Mouse (Mus musculus): Measurements from ENCODE around the gene Aprt. TPM values are rescaled to one million over a fixed set of nuclear protein-coding genes. Genes with fewer than 3 reads are reported as not detected.

Aprt gene
- polyA plus RNA-seq, 1 experiment from 2014 or later = 156 TPM

DNA sequence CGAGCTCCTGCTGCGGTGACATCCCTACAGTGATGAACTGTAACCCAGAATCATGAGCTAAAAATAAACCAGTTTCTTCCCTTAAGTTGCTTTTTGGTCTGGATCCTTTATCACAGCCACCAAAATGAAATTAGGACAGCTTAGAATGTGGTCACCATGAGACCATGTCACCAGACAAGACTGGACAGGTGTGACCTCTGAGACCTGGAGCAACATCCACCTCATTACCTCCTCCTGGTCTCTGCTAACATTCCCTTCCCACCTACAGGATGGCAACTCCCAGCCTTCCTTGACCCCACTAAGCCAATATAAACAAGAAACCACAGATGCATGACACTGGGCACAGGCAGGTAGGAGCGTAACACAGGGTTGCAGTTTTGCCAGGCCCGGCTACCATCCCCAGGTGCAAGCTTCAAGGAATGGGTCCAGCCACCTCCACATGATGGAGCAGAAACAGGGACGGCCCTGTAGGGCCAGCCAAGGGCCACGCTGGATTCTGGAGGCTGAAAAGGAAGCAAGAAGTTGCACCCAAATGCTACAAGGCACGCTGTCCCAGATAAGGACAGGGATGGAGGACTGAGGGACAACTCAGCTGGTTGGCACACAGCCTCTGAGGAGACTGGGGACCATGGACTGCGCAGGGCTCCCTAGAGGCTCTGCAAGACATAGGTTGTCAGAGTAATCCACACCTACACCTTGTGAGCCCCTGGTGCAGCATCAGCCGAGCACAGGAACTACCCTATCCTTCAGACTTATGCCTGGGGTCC lies 38.2 kb downstream of the Aprt start:
- H3K36me3 ChIP-seq (ENCODE audit: control insufficient read depth, insufficient read depth, low read length) = no peaks in the 10 kb centered on the region
- H3K4me1 ChIP-seq (ENCODE audit: control insufficient read depth, insufficient read depth, low read length) = no peaks in the 10 kb centered on the region
- no peak overlapping the region for H3K4me2 ChIP-seq (ENCODE audit: low read length)
- no peaks in the 10 kb centered on the region for H3K27me3 ChIP-seq (ENCODE audit: control insufficient read depth, insufficient read depth, low read depth, low read length)
- H3K27ac ChIP-seq (ENCODE audit: low read length) = no peak overlapping the region
- no peak for ATAC-seq
- no peaks in the 10 kb centered on the region for H3K9me3 ChIP-seq (replicated peaks; ENCODE audit: control insufficient read depth, low read length, poor library complexity, severe bottlenecking)
- 83% methylated on average over 9 of the region's 9 CpGs for WGBS
- H3K4me3 ChIP-seq (ENCODE audit: low read depth, low read length) = no peak overlapping the region
- H3K9ac ChIP-seq (ENCODE audit: low read depth, low read length) = no peak overlapping the region

- Histone ChIP-seq H3K27ac (ENCODE audit: low read length) (no peak overlapping the region), H3K4me1 (ENCODE audit: control insufficient read depth, insufficient read depth, low read length) (no peaks in the 10 kb centered on the region), H3K36me3 (ENCODE audit: control insufficient read depth, insufficient read depth, low read length) (no peaks in the 10 kb centered on the region), H3K4me2 (ENCODE audit: low read length) (no peak overlapping the region), H3K9ac (ENCODE audit: low read depth, low read length) (no peak overlapping the region), H3K9me3 (replicated peaks; ENCODE audit: control insufficient read depth, low read length, poor library complexity, severe bottlenecking) (no peaks in the 10 kb centered on the region), H3K27me3 (ENCODE audit: control insufficient read depth, insufficient read depth, low read depth, low read length) (no peaks in the 10 kb centered on the region), H3K4me3 (ENCODE audit: low read depth, low read length) (no peak overlapping the region)
- no peak for ATAC-seq
- 93% methylated on average over 2 of the region's 2 CpGs for WGBS
Measured at GRCm38 (mm10) chr8:122537812-122538211, 38.9 kb downstream of the Aprt start.

DNA sequence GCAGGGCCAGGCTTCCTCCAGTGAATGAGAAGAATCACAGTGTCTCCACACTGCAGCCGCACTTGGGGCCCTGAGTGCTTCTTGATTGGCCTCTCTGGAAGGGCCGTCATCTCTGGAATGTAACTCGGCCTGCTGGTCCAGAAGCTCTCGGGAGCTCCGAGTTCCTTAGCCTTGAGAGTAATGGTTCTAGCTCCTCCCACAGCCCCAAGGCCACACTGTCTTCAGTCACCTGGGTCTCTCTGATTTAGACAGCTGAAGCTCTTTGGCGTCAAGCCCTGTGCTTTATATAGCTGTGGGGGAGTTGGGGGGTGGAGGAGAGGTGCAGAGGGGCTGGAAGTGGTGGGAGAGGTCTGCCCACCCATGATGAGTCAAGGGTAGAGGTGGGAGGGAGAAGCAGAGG lies 39.7 kb downstream of the Aprt start:
- 80% methylated on average over 6 of the region's 6 CpGs for WGBS
- Histone ChIP-seq H3K4me2 (ENCODE audit: low read length) (no peak overlapping the region), H3K4me3 (ENCODE audit: low read depth, low read length) (no peak overlapping the region), H3K4me1 (ENCODE audit: control insufficient read depth, insufficient read depth, low read length) (no peaks in the 10 kb centered on the region), H3K27ac (ENCODE audit: low read length) (no peak overlapping the region), H3K9ac (ENCODE audit: low read depth, low read length) (no peak overlapping the region), H3K36me3 (ENCODE audit: control insufficient read depth, insufficient read depth, low read length) (no peaks in the 10 kb centered on the region), H3K27me3 (ENCODE audit: control insufficient read depth, insufficient read depth, low read depth, low read length) (no peaks in the 10 kb centered on the region), H3K9me3 (replicated peaks; ENCODE audit: control insufficient read depth, low read length, poor library complexity, severe bottlenecking) (no peaks in the 10 kb centered on the region)
- no peak for ATAC-seq

DNA sequence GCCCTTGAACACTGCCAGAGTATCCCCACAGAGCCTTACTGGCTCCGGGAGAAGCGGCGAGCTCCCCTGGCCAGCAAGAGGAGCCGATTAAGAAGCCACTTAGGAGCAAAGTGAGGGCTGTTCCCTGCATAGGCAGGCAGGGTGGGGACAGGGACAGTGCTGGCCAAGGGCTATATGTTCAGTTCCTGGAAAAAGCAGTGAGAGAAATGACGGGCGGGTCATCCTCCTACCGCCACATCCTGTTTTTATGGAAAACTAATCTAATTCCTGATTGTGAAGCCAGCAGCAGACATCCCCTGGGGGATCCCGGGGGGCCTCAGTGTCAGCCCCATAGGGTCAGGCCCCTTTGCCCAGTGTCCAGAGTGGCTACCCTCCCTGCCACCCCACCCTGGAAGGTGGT lies 45.4 kb downstream of the Aprt start:
- H3K9me3 ChIP-seq (replicated peaks; ENCODE audit: control insufficient read depth, low read length, poor library complexity, severe bottlenecking) = no peaks in the 10 kb centered on the region
- no peak overlapping the region for H3K4me3 ChIP-seq (ENCODE audit: low read depth, low read length)
- WGBS = 83% methylated on average over 8 of the region's 8 CpGs
- ATAC-seq = no peak
- no peak overlapping the region for H3K9ac ChIP-seq (ENCODE audit: low read depth, low read length)
- H3K4me1 ChIP-seq (ENCODE audit: control insufficient read depth, insufficient read depth, low read length) = no peaks in the 10 kb centered on the region
- H3K27me3 ChIP-seq (ENCODE audit: control insufficient read depth, insufficient read depth, low read depth, low read length) = no peaks in the 10 kb centered on the region
- H3K4me2 ChIP-seq (ENCODE audit: low read length) = no peak overlapping the region
- no peaks in the 10 kb centered on the region for H3K36me3 ChIP-seq (ENCODE audit: control insufficient read depth, insufficient read depth, low read length)
- H3K27ac ChIP-seq (ENCODE audit: low read length) = no peak overlapping the region

- Histone ChIP-seq H3K27ac (ENCODE audit: low read length) (no peak overlapping the region), H3K4me1 (ENCODE audit: control insufficient read depth, insufficient read depth, low read length) (peaks cover 4% of the 10 kb centered on the region; the same call in 1 of the 2 replicates), H3K9ac (ENCODE audit: low read depth, low read length) (no peak overlapping the region), H3K9me3 (replicated peaks; ENCODE audit: control insufficient read depth, low read length, poor library complexity, severe bottlenecking) (no peaks in the 10 kb centered on the region), H3K27me3 (ENCODE audit: control insufficient read depth, insufficient read depth, low read depth, low read length) (no peaks in the 10 kb centered on the region), H3K4me2 (ENCODE audit: low read length) (no peak overlapping the region), H3K36me3 (ENCODE audit: control insufficient read depth, insufficient read depth, low read length) (no peaks in the 10 kb centered on the region), H3K4me3 (ENCODE audit: low read depth, low read length) (no peak overlapping the region)
- 95% methylated on average over 4 of the region's 4 CpGs for WGBS
- ATAC-seq = no peak
Measured at GRCm38 (mm10) chr8:122529159-122529558, 47.5 kb downstream of the Aprt start.

DNA sequence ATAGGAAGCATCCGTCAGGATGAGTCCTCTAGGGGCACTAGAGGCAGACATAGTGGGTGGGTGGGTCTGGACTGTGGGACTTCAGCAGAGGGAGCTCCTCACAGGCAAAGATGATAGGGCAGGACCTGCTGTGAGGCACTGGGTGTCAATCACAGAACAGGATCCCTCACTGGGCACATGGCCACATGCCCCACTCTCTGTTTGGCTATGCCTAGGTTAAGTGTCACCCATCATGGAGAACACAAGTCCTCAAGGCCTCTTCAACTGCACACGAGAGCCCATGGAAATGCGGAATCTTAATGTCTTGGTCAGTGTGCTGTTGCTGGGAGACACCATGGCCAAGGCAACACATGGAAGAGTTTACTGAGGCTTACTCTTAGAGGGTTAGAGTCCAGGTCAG lies 48.8 kb downstream of the Aprt start:
- 93% methylated on average over 3 of the region's 3 CpGs for WGBS
- no peaks in the 10 kb centered on the region for H3K9me3 ChIP-seq (replicated peaks; ENCODE audit: control insufficient read depth, low read length, poor library complexity, severe bottlenecking)
- no peak overlapping the region for H3K9ac ChIP-seq (ENCODE audit: low read depth, low read length)
- H3K27ac ChIP-seq (ENCODE audit: low read length) = no peak overlapping the region
- H3K4me3 ChIP-seq (ENCODE audit: low read depth, low read length) = no peak overlapping the region
- H3K4me2 ChIP-seq (ENCODE audit: low read length) = no peak overlapping the region
- H3K4me1 ChIP-seq (ENCODE audit: control insufficient read depth, insufficient read depth, low read length) = peaks cover 14% of the 10 kb centered on the region; the same call in 1 of the 2 replicates
- no peaks in the 10 kb centered on the region for H3K27me3 ChIP-seq (ENCODE audit: control insufficient read depth, insufficient read depth, low read depth, low read length)
- no peak for ATAC-seq
- H3K36me3 ChIP-seq (ENCODE audit: control insufficient read depth, insufficient read depth, low read length) = no peaks in the 10 kb centered on the region

- WGBS = 73% methylated on average over 7 of the region's 7 CpGs
- Histone ChIP-seq H3K9ac (ENCODE audit: low read depth, low read length) (no peak overlapping the region), H3K27ac (ENCODE audit: low read length) (no peak overlapping the region), H3K9me3 (replicated peaks; ENCODE audit: control insufficient read depth, low read length, poor library complexity, severe bottlenecking) (no peaks in the 10 kb centered on the region), H3K27me3 (ENCODE audit: control insufficient read depth, insufficient read depth, low read depth, low read length) (no peaks in the 10 kb centered on the region), H3K4me2 (ENCODE audit: low read length) (no peak overlapping the region), H3K4me1 (ENCODE audit: control insufficient read depth, insufficient read depth, low read length) (peaks cover 14% of the 10 kb centered on the region; the same call in 1 of the 2 replicates), H3K4me3 (ENCODE audit: low read depth, low read length) (no peak overlapping the region), H3K36me3 (ENCODE audit: control insufficient read depth, insufficient read depth, low read length) (no peaks in the 10 kb centered on the region)
- ATAC-seq = no peak
Measured at GRCm38 (mm10) chr8:122526526-122527170, 50.1 kb downstream of the Aprt start.

GRCm38 (mm10) chr8:122526084-122526483 lies 50.6 kb downstream of the Aprt start:
- no peaks in the 10 kb centered on the region for H3K36me3 ChIP-seq (ENCODE audit: control insufficient read depth, insufficient read depth, low read length)
- H3K4me1 ChIP-seq (ENCODE audit: control insufficient read depth, insufficient read depth, low read length) = peaks cover 14% of the 10 kb centered on the region; the same call in 1 of the 2 replicates
- no peaks in the 10 kb centered on the region for H3K27me3 ChIP-seq (ENCODE audit: control insufficient read depth, insufficient read depth, low read depth, low read length)
- H3K9me3 ChIP-seq (replicated peaks; ENCODE audit: control insufficient read depth, low read length, poor library complexity, severe bottlenecking) = no peaks in the 10 kb centered on the region
- H3K27ac ChIP-seq (ENCODE audit: low read length) = no peak overlapping the region
- H3K9ac ChIP-seq (ENCODE audit: low read depth, low read length) = no peak overlapping the region
- no peak overlapping the region for H3K4me3 ChIP-seq (ENCODE audit: low read depth, low read length)
- ATAC-seq = no peak
- 75% methylated on average over 3 of the region's 3 CpGs for WGBS
- H3K4me2 ChIP-seq (ENCODE audit: low read length) = no peak overlapping the region

GRCm38 (mm10) chr8:122525004-122525403 lies 51.7 kb downstream of the Aprt start:
- H3K27me3 ChIP-seq (ENCODE audit: control insufficient read depth, insufficient read depth, low read depth, low read length) = no peaks in the 10 kb centered on the region
- no peaks in the 10 kb centered on the region for H3K9me3 ChIP-seq (replicated peaks; ENCODE audit: control insufficient read depth, low read length, poor library complexity, severe bottlenecking)
- no peak overlapping the region for H3K27ac ChIP-seq (ENCODE audit: low read length)
- H3K9ac ChIP-seq (ENCODE audit: low read depth, low read length) = no peak overlapping the region
- peaks cover 14% of the 10 kb centered on the region; the same call in 1 of the 2 replicates for H3K4me1 ChIP-seq (ENCODE audit: control insufficient read depth, insufficient read depth, low read length)
- WGBS = 83% methylated on average over 6 of the region's 6 CpGs
- no peak overlapping the region for H3K4me2 ChIP-seq (ENCODE audit: low read length)
- no peaks in the 10 kb centered on the region for H3K36me3 ChIP-seq (ENCODE audit: control insufficient read depth, insufficient read depth, low read length)
- no peak overlapping the region for H3K4me3 ChIP-seq (ENCODE audit: low read depth, low read length)
- no peak for ATAC-seq
